Mouse (Mus musculus) forebrain, embryonic 15.5 days (tissue): ENCODE measurements at regions not wholly inside any gene's neighbourhood (a gene's known extent, or its start where the extent isn't known, plus 50 kb on each side); places are given as distances from the start of the nearest gene placed in this dataset.
A peak's percentile ranks its signal among the peaks of the same experiment; 100 is the strongest.

Experiments used
- ATAC-seq: fragments of 200-750 bp; cut with Nextera tagmentation; replicated peaks from 2 replicates; pipeline ENCODE4 v1.8.0; 2017; ENCODE audit warnings: mild to moderate bottlenecking, moderate TSS enrichment, moderate library complexity
- H3K27ac ChIP-seq: fragments of 300-500 bp; sonication (generic); replicated peaks from 2 replicates; pipeline ENCODE4 v1.5.1; 2015; ENCODE audit warnings: mild to moderate bottlenecking, inconsistent platforms
- H3K27me3 ChIP-seq: fragments of 300-500 bp; sonication (generic); 2 replicates; pipeline ENCODE4 v1.6.1; 2015; ENCODE audit warnings: inconsistent platforms
- H3K36me3 ChIP-seq: fragments of 300-500 bp; sonication (generic); 2 replicates; pipeline ENCODE4 v1.6.1; 2015; ENCODE audit warnings: mild to moderate bottlenecking, inconsistent platforms
- H3K4me1 ChIP-seq: fragments of 300-500 bp; sonication (generic); 2 replicates; pipeline ENCODE4 v1.6.1; 2015; ENCODE audit warnings: inconsistent platforms
- H3K4me2 ChIP-seq: fragments of 300-500 bp; sonication (generic); replicated peaks from 2 replicates; pipeline ENCODE4 v1.6.1; 2015; ENCODE audit warnings: mild to moderate bottlenecking, inconsistent platforms
- H3K4me3 ChIP-seq: fragments of 300-500 bp; sonication (generic); 2 replicates; pipeline ENCODE4 v1.5.1; 2015; ENCODE audit warnings: mild to moderate bottlenecking, inconsistent platforms
- H3K9ac ChIP-seq: fragments of 300-500 bp; sonication (generic); replicated peaks from 2 replicates; pipeline ENCODE4 v1.6.1; 2015; ENCODE audit warnings: mild to moderate bottlenecking, inconsistent platforms
- H3K9me3 ChIP-seq: fragments of 300-500 bp; sonication (generic); 2 replicates; pipeline ENCODE4 v1.6.1; 2016; ENCODE audit warnings: inconsistent platforms
- WGBS: fragments of 180-500 bp; shearing (Covaris S2); methylation state at CpG from one replicate; pipeline ENCODE4 v1.1.7; 2015; ENCODE audit warnings: mixed read lengths; 5-methylcytosine and 5-hydroxymethylcytosine counted together

GRCm38 (mm10) chr8:103950460-103950859 is 151.0 kb upstream of the Cdh5 start:
- H3K4me3 ChIP-seq: no peak overlapping the region
- no peak overlapping the region for H3K27ac ChIP-seq
- no peak overlapping the region for H3K4me2 ChIP-seq
- H3K9ac ChIP-seq: no peak overlapping the region
- H3K4me1 ChIP-seq: no peaks in the 10 kb centered on the region
- no peaks in the 10 kb centered on the region for H3K27me3 ChIP-seq
- no peaks in the 10 kb centered on the region for H3K9me3 ChIP-seq
- H3K36me3 ChIP-seq: no peaks in the 10 kb centered on the region
- 76% methylated on average over 4 of the region's 4 CpGs for WGBS
- no peak for ATAC-seq

GRCm38 (mm10) chr8:103953586-103953985 is 147.8 kb upstream of the Cdh5 start:
- Histone ChIP-seq H3K4me3 (no peak overlapping the region), H3K4me2 (no peak overlapping the region), H3K36me3 (no peaks in the 10 kb centered on the region), H3K27me3 (no peaks in the 10 kb centered on the region), H3K9me3 (no peaks in the 10 kb centered on the region), H3K9ac (no peak overlapping the region), H3K27ac (no peak overlapping the region), H3K4me1 (no peaks in the 10 kb centered on the region)
- no peak for ATAC-seq
- 95% methylated on average over 2 of the region's 2 CpGs for WGBS

- Histone ChIP-seq H3K27ac (no peak overlapping the region), H3K9ac (no peak overlapping the region), H3K4me1 (no peaks in the 10 kb centered on the region), H3K27me3 (no peaks in the 10 kb centered on the region), H3K4me3 (no peak overlapping the region), H3K4me2 (no peak overlapping the region), H3K9me3 (no peaks in the 10 kb centered on the region), H3K36me3 (no peaks in the 10 kb centered on the region)
- 97% methylated on average over 4 of the region's 4 CpGs for WGBS
- no peak for ATAC-seq
Observed at GRCm38 (mm10) chr8:103955568-103956260, 145.7 kb upstream of the Cdh5 start.

- Histone ChIP-seq H3K36me3 (no peaks in the 10 kb centered on the region), H3K4me1 (peaks cover 7% of the 10 kb centered on the region), H3K27me3 (no peaks in the 10 kb centered on the region), H3K4me2 (no peak overlapping the region), H3K27ac (0 out of 2 replicates have a peak overlapping the region, but pooled peaks have one; percentile 13), H3K9me3 (no peaks in the 10 kb centered on the region), H3K4me3 (no peak overlapping the region), H3K9ac (no peak overlapping the region)
- 19% methylated on average over 7 of the region's 7 CpGs for WGBS
- peak; percentile 86 for ATAC-seq
Observed at GRCm38 (mm10) chr8:103964293-103964918, 137.0 kb upstream of the Cdh5 start.

- H3K36me3 ChIP-seq: no peaks in the 10 kb centered on the region
- ATAC-seq: no peak
- no peaks in the 10 kb centered on the region for H3K9me3 ChIP-seq
- H3K4me3 ChIP-seq: no peak overlapping the region
- H3K9ac ChIP-seq: no peak overlapping the region
- peaks cover under 1% of the 10 kb centered on the region; the same call in 1 of the 2 replicates for H3K4me1 ChIP-seq
- WGBS: 85% methylated on average over 5 of the region's 5 CpGs
- H3K27me3 ChIP-seq: no peaks in the 10 kb centered on the region
- H3K4me2 ChIP-seq: no peak overlapping the region
- H3K27ac ChIP-seq: no peak overlapping the region
Observed at GRCm38 (mm10) chr8:103969929-103970328, 131.5 kb upstream of the Cdh5 start.

GRCm38 (mm10) chr8:103970511-103970910 is 130.9 kb upstream of the Cdh5 start:
- ATAC-seq: no peak
- Histone ChIP-seq H3K36me3 (no peaks in the 10 kb centered on the region), H3K9me3 (no peaks in the 10 kb centered on the region), H3K27me3 (no peaks in the 10 kb centered on the region), H3K27ac (no peak overlapping the region), H3K4me3 (no peak overlapping the region), H3K4me2 (no peak overlapping the region), H3K9ac (no peak overlapping the region), H3K4me1 (no peaks in the 10 kb centered on the region)
- 82% methylated on average over 3 of the region's 3 CpGs for WGBS

- Histone ChIP-seq H3K9ac (no peak overlapping the region), H3K4me2 (no peak overlapping the region), H3K9me3 (no peaks in the 10 kb centered on the region), H3K4me1 (no peaks in the 10 kb centered on the region), H3K36me3 (no peaks in the 10 kb centered on the region), H3K4me3 (no peak overlapping the region), H3K27me3 (no peaks in the 10 kb centered on the region), H3K27ac (no peak overlapping the region)
- ATAC-seq: no peak
- WGBS: 89% methylated on average over 4 of the region's 4 CpGs
Observed at GRCm38 (mm10) chr8:103970966-103971365, 130.5 kb upstream of the Cdh5 start.

- no peak overlapping the region for H3K9ac ChIP-seq
- H3K4me2 ChIP-seq: no peak overlapping the region
- H3K27ac ChIP-seq: no peak overlapping the region
- no peak overlapping the region for H3K4me3 ChIP-seq
- no peaks in the 10 kb centered on the region for H3K27me3 ChIP-seq
- H3K4me1 ChIP-seq: no peaks in the 10 kb centered on the region
- H3K36me3 ChIP-seq: no peaks in the 10 kb centered on the region
- ATAC-seq: no peak
- 78% methylated on average over 6 of the region's 6 CpGs for WGBS
- no peaks in the 10 kb centered on the region for H3K9me3 ChIP-seq
Observed at GRCm38 (mm10) chr8:103976488-103976887, 124.9 kb upstream of the Cdh5 start.

GRCm38 (mm10) chr8:103978948-103979347 is 122.5 kb upstream of the Cdh5 start:
- H3K9ac ChIP-seq: no peak overlapping the region
- H3K4me2 ChIP-seq: no peak overlapping the region
- H3K4me3 ChIP-seq: no peak overlapping the region
- WGBS: 95% methylated on average over 5 of the region's 5 CpGs
- no peaks in the 10 kb centered on the region for H3K27me3 ChIP-seq
- H3K27ac ChIP-seq: no peak overlapping the region
- no peaks in the 10 kb centered on the region for H3K4me1 ChIP-seq
- no peak for ATAC-seq
- H3K9me3 ChIP-seq: no peaks in the 10 kb centered on the region
- no peaks in the 10 kb centered on the region for H3K36me3 ChIP-seq

GRCm38 (mm10) chr8:103983860-103984594 is 117.4 kb upstream of the Cdh5 start:
- no peak for ATAC-seq
- H3K36me3 ChIP-seq: no peaks in the 10 kb centered on the region
- H3K4me2 ChIP-seq: no peak overlapping the region
- H3K4me1 ChIP-seq: no peaks in the 10 kb centered on the region
- H3K27ac ChIP-seq: no peak overlapping the region
- 29% methylated on average over 11 of the region's 11 CpGs for WGBS
- H3K9me3 ChIP-seq: no peaks in the 10 kb centered on the region
- H3K9ac ChIP-seq: no peak overlapping the region
- H3K4me3 ChIP-seq: no peak overlapping the region
- H3K27me3 ChIP-seq: no peaks in the 10 kb centered on the region

- Histone ChIP-seq H3K36me3 (no peaks in the 10 kb centered on the region), H3K9ac (no peak overlapping the region), H3K27me3 (no peaks in the 10 kb centered on the region), H3K9me3 (no peaks in the 10 kb centered on the region), H3K4me2 (no peak overlapping the region), H3K27ac (no peak overlapping the region), H3K4me1 (no peaks in the 10 kb centered on the region), H3K4me3 (no peak overlapping the region)
- WGBS: 91% methylated on average over 2 of the region's 2 CpGs
- ATAC-seq: no peak
Observed at GRCm38 (mm10) chr8:103985640-103986039, 115.8 kb upstream of the Cdh5 start.

GRCm38 (mm10) chr8:103993897-103994296 is 107.5 kb upstream of the Cdh5 start:
- H3K4me3 ChIP-seq: no peak overlapping the region
- H3K9me3 ChIP-seq: no peaks in the 10 kb centered on the region
- no peaks in the 10 kb centered on the region for H3K4me1 ChIP-seq
- no peak for ATAC-seq
- no peaks in the 10 kb centered on the region for H3K36me3 ChIP-seq
- no peak overlapping the region for H3K27ac ChIP-seq
- no peak overlapping the region for H3K4me2 ChIP-seq
- WGBS: 78% methylated on average over 2 of the region's 2 CpGs
- no peak overlapping the region for H3K9ac ChIP-seq
- no peaks in the 10 kb centered on the region for H3K27me3 ChIP-seq
